Mouse (Mus musculus): Measurements from ENCODE around the gene Mpp4. TPM values are rescaled to one million over a fixed set of nuclear protein-coding genes. Genes with fewer than 3 reads are reported as not detected.
A peak's percentile ranks its signal among the peaks of the same experiment; 100 is the strongest.

Mpp4 gene
- polyA plus RNA-seq, 1 experiment, result 1.5 TPM

DNA sequence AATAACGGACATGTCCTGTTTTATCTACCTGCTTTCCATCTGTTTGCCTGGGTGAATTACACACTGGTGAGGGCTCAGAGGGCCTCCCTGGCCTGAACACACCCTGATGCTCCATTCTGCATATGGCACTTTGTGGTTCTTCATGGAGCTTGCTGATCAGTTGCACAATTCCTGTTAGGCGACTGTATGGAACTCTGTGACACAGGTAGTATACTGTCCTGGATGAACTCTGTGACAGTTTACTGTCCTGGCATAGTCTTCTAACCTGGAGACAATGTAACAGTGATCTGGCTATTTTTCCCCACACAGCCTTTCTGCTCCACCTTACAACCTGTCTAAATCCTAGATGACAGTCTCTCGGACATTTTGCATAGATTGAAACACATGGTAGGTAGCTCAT is 4.1 kb downstream of the Mpp4 start:
- Histone ChIP-seq H3K4me3 (ENCODE audit: insufficient read depth, low read length) (no peak overlapping the region), H3K4me1 (ENCODE audit: control insufficient read depth, insufficient read depth, low read length) (peaks cover 6% of the 10 kb centered on the region; the same call in 1 of the 2 replicates), H3K27ac (ENCODE audit: insufficient read depth, low read length) (no peak overlapping the region)
- no peak for TF ChIP-seq POLR2A (IDR thresholded peaks at IDR 0.05; ENCODE audit: extremely low read depth, insufficient read depth, low read length)
- TF ChIP-seq CTCF (IDR thresholded peaks at IDR 0.05; ENCODE audit: extremely low read depth, insufficient read depth, low read length), result no peak

DNA sequence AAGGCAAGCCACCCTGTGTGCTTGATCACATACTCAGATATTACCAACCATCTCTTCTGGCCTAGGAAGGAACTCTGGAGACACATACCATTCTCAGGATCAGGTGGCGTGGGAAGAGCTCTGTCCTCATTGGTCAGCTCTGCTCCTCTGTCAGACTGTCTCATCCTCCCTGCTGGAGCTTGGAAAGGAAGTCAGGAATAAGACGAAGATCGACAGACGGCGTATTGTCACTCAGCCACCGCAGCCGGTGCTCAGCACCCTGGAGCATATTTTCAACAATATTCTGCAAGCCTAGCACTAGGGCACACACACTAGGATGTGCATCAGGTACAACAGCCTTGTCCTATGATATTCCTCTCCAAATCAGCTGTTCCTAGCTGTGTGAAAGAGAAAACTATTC is 4.7 kb downstream of the Mpp4 start:
- Histone ChIP-seq H3K27ac (ENCODE audit: insufficient read depth, low read length) (no peak overlapping the region), H3K4me3 (ENCODE audit: insufficient read depth, low read length) (no peak overlapping the region), H3K4me1 (ENCODE audit: control insufficient read depth, insufficient read depth, low read length) (peaks cover 6% of the 10 kb centered on the region; the same call in 1 of the 2 replicates)
- TF ChIP-seq CTCF (IDR thresholded peaks at IDR 0.05; ENCODE audit: extremely low read depth, insufficient read depth, low read length) (no peak), POLR2A (IDR thresholded peaks at IDR 0.05; ENCODE audit: extremely low read depth, insufficient read depth, low read length) (no peak)

DNA sequence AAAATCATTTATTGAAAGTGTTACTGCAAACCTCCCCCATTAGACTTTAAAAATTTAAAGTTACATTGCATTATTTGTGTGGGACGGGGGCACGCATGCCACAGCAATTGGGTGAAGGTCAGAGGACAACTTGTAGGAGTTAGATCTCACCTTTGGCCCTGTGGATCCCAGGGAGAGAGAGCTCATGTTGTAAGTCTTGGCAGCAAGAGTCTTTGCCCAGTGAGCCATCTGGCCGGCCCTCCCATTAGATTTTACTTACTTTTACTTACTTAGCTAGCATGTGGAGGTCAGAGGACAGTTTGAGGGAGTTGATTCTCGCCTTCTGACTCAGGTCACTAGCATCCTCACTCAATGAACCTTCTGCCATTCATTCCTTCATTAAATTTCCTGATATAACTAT is 5.3 kb downstream of the Mpp4 start:
- TF ChIP-seq POLR2A (IDR thresholded peaks at IDR 0.05; ENCODE audit: extremely low read depth, insufficient read depth, low read length) (no peak), CTCF (IDR thresholded peaks at IDR 0.05; ENCODE audit: extremely low read depth, insufficient read depth, low read length) (no peak)
- Histone ChIP-seq H3K4me1 (ENCODE audit: control insufficient read depth, insufficient read depth, low read length) (peaks cover 3% of the 10 kb centered on the region; the same call in 1 of the 2 replicates), H3K4me3 (ENCODE audit: insufficient read depth, low read length) (no peak overlapping the region), H3K27ac (ENCODE audit: insufficient read depth, low read length) (no peak overlapping the region)

GRCm38 (mm10) chr1:59152346-59152745 is 10.8 kb downstream of the Mpp4 start:
- TF ChIP-seq POLR2A (IDR thresholded peaks at IDR 0.05; ENCODE audit: extremely low read depth, insufficient read depth, low read length) (no peak), CTCF (IDR thresholded peaks at IDR 0.05; ENCODE audit: extremely low read depth, insufficient read depth, low read length) (no peak)
- H3K4me3 ChIP-seq (ENCODE audit: insufficient read depth, low read length), result no peak overlapping the region
- no peak overlapping the region for H3K27ac ChIP-seq (ENCODE audit: insufficient read depth, low read length)
- H3K4me1 ChIP-seq (ENCODE audit: control insufficient read depth, insufficient read depth, low read length), result no peaks in the 10 kb centered on the region

DNA sequence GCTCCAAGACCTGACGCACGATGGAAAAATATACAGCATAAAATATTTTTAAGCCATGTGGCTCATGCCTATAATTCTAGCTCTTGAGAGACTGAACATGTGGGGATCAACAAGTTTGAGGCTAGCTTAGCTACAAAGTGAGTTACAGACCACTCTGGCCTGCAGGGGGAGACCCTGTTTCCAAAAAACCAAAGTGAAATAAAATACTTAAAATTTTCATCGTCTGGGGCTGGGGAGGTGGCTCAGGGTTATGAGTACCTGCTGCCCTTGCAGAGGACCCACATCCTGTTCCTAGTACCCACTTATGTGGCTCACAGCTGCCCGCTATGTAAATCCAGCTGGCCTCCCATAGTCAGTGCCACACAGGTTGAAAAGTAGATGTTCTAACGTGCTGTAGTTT is 12.6 kb downstream of the Mpp4 start:
- Histone ChIP-seq H3K27ac (ENCODE audit: insufficient read depth, low read length) (no peak overlapping the region), H3K4me1 (ENCODE audit: control insufficient read depth, insufficient read depth, low read length) (no peaks in the 10 kb centered on the region), H3K4me3 (ENCODE audit: insufficient read depth, low read length) (no peak overlapping the region)
- TF ChIP-seq CTCF (IDR thresholded peaks at IDR 0.05; ENCODE audit: extremely low read depth, insufficient read depth, low read length) (no peak), POLR2A (IDR thresholded peaks at IDR 0.05; ENCODE audit: extremely low read depth, insufficient read depth, low read length) (no peak)

DNA sequence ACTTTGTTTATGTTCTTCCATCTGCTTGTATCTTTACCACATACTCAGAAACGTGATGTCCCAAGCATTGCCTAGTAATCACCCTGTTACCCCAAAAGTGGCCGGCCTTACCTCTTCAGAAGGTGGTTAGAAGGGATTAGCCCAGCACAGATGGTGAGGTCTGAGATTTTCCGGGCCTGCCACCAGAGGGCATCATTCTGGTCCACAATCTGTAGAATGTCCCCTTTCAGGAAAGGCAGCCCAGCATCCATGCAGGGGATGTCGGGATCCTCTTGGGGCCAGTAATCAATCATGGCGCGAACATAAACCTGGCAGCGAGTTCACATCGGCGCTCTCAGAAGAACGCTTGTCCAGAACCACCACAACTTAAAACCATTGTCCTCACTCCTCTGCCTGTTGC is 18.6 kb downstream of the Mpp4 start:
- H3K4me1 ChIP-seq (ENCODE audit: control insufficient read depth, insufficient read depth, low read length), result no peaks in the 10 kb centered on the region
- no peak for TF ChIP-seq CTCF (IDR thresholded peaks at IDR 0.05; ENCODE audit: extremely low read depth, insufficient read depth, low read length)
- TF ChIP-seq POLR2A (IDR thresholded peaks at IDR 0.05; ENCODE audit: extremely low read depth, insufficient read depth, low read length), result no peak
- H3K4me3 ChIP-seq (ENCODE audit: insufficient read depth, low read length), result no peak overlapping the region
- no peak overlapping the region for H3K27ac ChIP-seq (ENCODE audit: insufficient read depth, low read length)

DNA sequence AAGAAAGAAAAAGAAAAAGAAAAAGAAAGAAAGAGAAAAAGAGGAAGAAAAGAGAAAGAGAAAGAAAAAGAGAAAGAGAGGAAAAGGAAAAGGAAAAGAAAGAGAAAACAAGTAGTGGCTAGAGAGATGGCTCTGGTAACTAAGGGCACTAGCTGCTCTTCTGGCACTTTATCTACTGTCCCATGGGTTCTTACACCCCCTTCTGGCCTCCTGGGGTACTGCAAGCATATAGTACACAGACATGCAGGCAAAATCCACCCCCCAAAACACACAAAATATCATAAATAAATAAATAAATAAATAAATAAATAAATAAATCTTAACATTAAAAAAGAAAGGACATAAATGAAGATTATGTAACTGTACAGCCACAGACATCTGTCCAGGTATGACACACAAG is 20.4 kb downstream of the Mpp4 start:
- Histone ChIP-seq H3K4me1 (ENCODE audit: control insufficient read depth, insufficient read depth, low read length) (no peaks in the 10 kb centered on the region), H3K4me3 (ENCODE audit: insufficient read depth, low read length) (no peak overlapping the region), H3K27ac (ENCODE audit: insufficient read depth, low read length) (no peak overlapping the region)
- TF ChIP-seq POLR2A (IDR thresholded peaks at IDR 0.05; ENCODE audit: extremely low read depth, insufficient read depth, low read length), result no peak
- TF ChIP-seq CTCF (IDR thresholded peaks at IDR 0.05; ENCODE audit: extremely low read depth, insufficient read depth, low read length), result peak; percentile 48; the same call in 1 of the 2 replicates

DNA sequence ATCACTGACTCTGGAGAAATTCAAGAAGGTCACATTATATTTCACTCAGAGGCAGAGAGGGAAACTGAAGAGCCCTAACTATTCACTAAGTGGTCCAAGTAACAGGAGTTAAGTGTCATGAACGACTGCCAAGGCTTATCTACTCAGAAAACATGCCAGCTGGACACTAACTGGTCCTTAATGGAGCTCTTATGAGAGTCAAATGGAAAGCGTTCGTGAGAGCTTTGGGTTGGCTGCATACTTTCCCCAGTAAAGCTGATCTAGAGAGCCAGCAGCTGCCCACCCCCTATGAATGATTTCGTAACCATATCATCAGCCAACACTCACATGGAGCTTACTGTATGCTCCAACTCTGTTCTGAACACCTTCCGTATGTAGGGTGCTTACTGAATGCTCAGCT is 28.8 kb downstream of the Mpp4 start:
- H3K4me1 ChIP-seq (ENCODE audit: control insufficient read depth, insufficient read depth, low read length), result no peaks in the 10 kb centered on the region
- H3K27ac ChIP-seq (ENCODE audit: insufficient read depth, low read length), result no peak overlapping the region
- no peak overlapping the region for H3K4me3 ChIP-seq (ENCODE audit: insufficient read depth, low read length)
- TF ChIP-seq CTCF (IDR thresholded peaks at IDR 0.05; ENCODE audit: extremely low read depth, insufficient read depth, low read length) (no peak), POLR2A (IDR thresholded peaks at IDR 0.05; ENCODE audit: extremely low read depth, insufficient read depth, low read length) (no peak)

- TF ChIP-seq POLR2A (IDR thresholded peaks at IDR 0.05; ENCODE audit: extremely low read depth, insufficient read depth, low read length) (no peak), CTCF (IDR thresholded peaks at IDR 0.05; ENCODE audit: extremely low read depth, insufficient read depth, low read length) (no peak)
- Histone ChIP-seq H3K27ac (ENCODE audit: insufficient read depth, low read length) (no peak overlapping the region), H3K4me1 (ENCODE audit: control insufficient read depth, insufficient read depth, low read length) (no peaks in the 10 kb centered on the region), H3K4me3 (ENCODE audit: insufficient read depth, low read length) (no peak overlapping the region)
These were observed 34.3 kb downstream of the Mpp4 start for GRCm38 (mm10) chr1:59128879-59129278.

GRCm38 (mm10) chr1:59125558-59125957 is 37.6 kb downstream of the Mpp4 start:
- H3K4me3 ChIP-seq (ENCODE audit: insufficient read depth, low read length), result no peak overlapping the region
- TF ChIP-seq POLR2A (IDR thresholded peaks at IDR 0.05; ENCODE audit: extremely low read depth, insufficient read depth, low read length), result no peak
- no peak for TF ChIP-seq CTCF (IDR thresholded peaks at IDR 0.05; ENCODE audit: extremely low read depth, insufficient read depth, low read length)
- H3K4me1 ChIP-seq (ENCODE audit: control insufficient read depth, insufficient read depth, low read length), result no peaks in the 10 kb centered on the region; the same call in 1 of the 2 replicates
- no peak overlapping the region for H3K27ac ChIP-seq (ENCODE audit: insufficient read depth, low read length)

All from cortical plate, adult 2 months (tissue).